Mouse (Mus musculus) midbrain, embryonic 12.5 days (tissue): ENCODE results near the gene Myh14. TPM values are rescaled to one million over a fixed set of nuclear protein-coding genes. Genes with fewer than 3 reads are reported as not detected.

Source experiments
- ATAC-seq: fragments of 200-750 bp; cut with Nextera tagmentation; 2 replicates; pipeline ENCODE4 v1.8.0; 2017; ENCODE audit warnings: low read depth, moderate TSS enrichment, moderate library complexity; ENCODE audit not compliant: low FRiP score
- H3K27ac ChIP-seq: fragments of 300-500 bp; sonication (generic); replicated peaks from 2 replicates; pipeline ENCODE4 v1.5.1; 2016; ENCODE audit warnings: mild to moderate bottlenecking
- H3K27me3 ChIP-seq: fragments of 300-500 bp; sonication (generic); 2 replicates; pipeline ENCODE4 v1.6.1; 2016; ENCODE audit warnings: mild to moderate bottlenecking
- H3K36me3 ChIP-seq: fragments of 300-500 bp; sonication (generic); 2 replicates; pipeline ENCODE4 v1.6.1; 2016
- H3K4me1 ChIP-seq: fragments of 300-500 bp; sonication (generic); 2 replicates; pipeline ENCODE4 v1.6.1; 2016
- H3K4me2 ChIP-seq: fragments of 300-500 bp; sonication (generic); replicated peaks from 2 replicates; pipeline ENCODE4 v1.6.1; 2016; ENCODE audit warnings: mild to moderate bottlenecking, moderate library complexity
- H3K4me3 ChIP-seq: fragments of 300-500 bp; sonication (generic); 2 replicates; pipeline ENCODE4 v1.5.1; 2016; ENCODE audit warnings: mild to moderate bottlenecking
- H3K9ac ChIP-seq: fragments of 300-500 bp; sonication (generic); replicated peaks from 2 replicates; pipeline ENCODE4 v1.6.1; 2016; ENCODE audit warnings: mild to moderate bottlenecking, moderate library complexity
- H3K9me3 ChIP-seq: fragments of 300-500 bp; sonication (generic); 2 replicates; pipeline ENCODE4 v1.6.1; 2016; ENCODE audit warnings: mild to moderate bottlenecking
- WGBS: fragments of 180-500 bp; shearing (Covaris S2); methylation state at CpG from one replicate; pipeline ENCODE4 v1.1.7; 2016; 5-methylcytosine and 5-hydroxymethylcytosine counted together
- polyA plus RNA-seq: library from polyadenylated mRNA; unstranded; fragments of >200 nt; fragmentation: Nextera tagmentation; extraction: Ambion mirVana; gene quantifications from 2 replicates; pipeline ENCODE4 v1.2.1, GENCODE M21; 2016

Myh14 gene
- polyA plus RNA-seq, 1 experiment from 2014 or later, result 2.3 TPM

GRCm38 (mm10) chr7:44695223-44695622, 24.6 kb upstream of the Myh14 start:
- Histone ChIP-seq H3K9me3 (no peaks in the 10 kb centered on the region), H3K4me1 (peaks cover 5% of the 10 kb centered on the region; the same call in 1 of the 2 replicates), H3K4me3 (no peak overlapping the region), H3K27me3 (peaks cover 17% of the 10 kb centered on the region), H3K4me2 (no peak overlapping the region), H3K27ac (no peak overlapping the region), H3K36me3 (no peaks in the 10 kb centered on the region), H3K9ac (no peak overlapping the region)
- 90% methylated on average over 4 of the region's 4 CpGs for WGBS
- ATAC-seq, result no peak

- H3K9me3 ChIP-seq, result no peaks in the 10 kb centered on the region
- no peak overlapping the region for H3K9ac ChIP-seq
- no peak for ATAC-seq
- H3K27me3 ChIP-seq, result peaks cover 17% of the 10 kb centered on the region
- H3K4me3 ChIP-seq, result no peak overlapping the region
- H3K27ac ChIP-seq, result no peak overlapping the region
- 79% methylated on average over 10 of the region's 10 CpGs for WGBS
- H3K4me2 ChIP-seq, result no peak overlapping the region
- no peaks in the 10 kb centered on the region for H3K36me3 ChIP-seq
- H3K4me1 ChIP-seq, result peaks cover 5% of the 10 kb centered on the region; the same call in 1 of the 2 replicates
Measured at GRCm38 (mm10) chr7:44693427-44694175, 23.0 kb upstream of the Myh14 start.

GRCm38 (mm10) chr7:44689331-44689730, 18.7 kb upstream of the Myh14 start:
- 89% methylated on average over 7 of the region's 7 CpGs for WGBS
- Histone ChIP-seq H3K36me3 (no peaks in the 10 kb centered on the region), H3K27me3 (no peaks in the 10 kb centered on the region), H3K9me3 (no peaks in the 10 kb centered on the region), H3K9ac (no peak overlapping the region), H3K4me3 (no peak overlapping the region), H3K4me1 (peaks cover 5% of the 10 kb centered on the region; the same call in 1 of the 2 replicates), H3K27ac (no peak overlapping the region), H3K4me2 (no peak overlapping the region)
- no peak for ATAC-seq

GRCm38 (mm10) chr7:44688890-44689289, 18.2 kb upstream of the Myh14 start:
- Histone ChIP-seq H3K27ac (no peak overlapping the region), H3K4me1 (peaks cover 5% of the 10 kb centered on the region; the same call in 1 of the 2 replicates), H3K9me3 (no peaks in the 10 kb centered on the region), H3K4me3 (no peak overlapping the region), H3K27me3 (no peaks in the 10 kb centered on the region), H3K36me3 (no peaks in the 10 kb centered on the region), H3K9ac (no peak overlapping the region), H3K4me2 (no peak overlapping the region)
- 68% methylated on average over 3 of the region's 3 CpGs for WGBS
- no peak for ATAC-seq

GRCm38 (mm10) chr7:44685531-44686402, 15.1 kb upstream of the Myh14 start:
- Histone ChIP-seq H3K36me3 (no peaks in the 10 kb centered on the region), H3K4me1 (peaks cover 5% of the 10 kb centered on the region; the same call in 1 of the 2 replicates), H3K4me3 (no peak overlapping the region), H3K27me3 (no peaks in the 10 kb centered on the region), H3K4me2 (no peak overlapping the region), H3K9ac (no peak overlapping the region), H3K27ac (no peak overlapping the region), H3K9me3 (0 out of 2 replicates have a peak, but pooled peaks cover 2% of the 10 kb centered on the region)
- ATAC-seq, result 0 out of 2 replicates have a peak, but pooled peaks have one; percentile 27
- WGBS, result 68% methylated on average over 16 of the region's 17 CpGs

- no peak overlapping the region for H3K4me2 ChIP-seq
- 82% methylated on average over 8 of the region's 8 CpGs for WGBS
- no peak overlapping the region for H3K4me3 ChIP-seq
Measured at GRCm38 (mm10) chr7:44683656-44684055, 13.0 kb upstream of the Myh14 start.

GRCm38 (mm10) chr7:44676611-44677010, 6.0 kb upstream of the Myh14 start:
- Histone ChIP-seq H3K36me3 (no peaks in the 10 kb centered on the region), H3K4me3 (no peak overlapping the region), H3K4me1 (peaks cover 2% of the 10 kb centered on the region), H3K9ac (no peak overlapping the region), H3K27ac (no peak overlapping the region), H3K9me3 (no peaks in the 10 kb centered on the region), H3K27me3 (0 out of 2 replicates have a peak, but pooled peaks cover 16% of the 10 kb centered on the region), H3K4me2 (no peak overlapping the region)
- ATAC-seq, result no peak
- 70% methylated on average over 2 of the region's 2 CpGs for WGBS

More at GRCm38 (mm10) chr7:44683656-44684055, 13.0 kb upstream of the Myh14 start:
- Histone ChIP-seq H3K9me3 (0 out of 2 replicates have a peak, but pooled peaks cover 2% of the 10 kb centered on the region), H3K9ac (no peak overlapping the region), H3K27me3 (no peaks in the 10 kb centered on the region), H3K4me1 (peaks cover 5% of the 10 kb centered on the region; the same call in 1 of the 2 replicates), H3K27ac (no peak overlapping the region), H3K36me3 (no peaks in the 10 kb centered on the region)
- no peak for ATAC-seq

- Histone ChIP-seq H3K4me3 (no peak overlapping the region), H3K9me3 (no peaks in the 10 kb centered on the region), H3K9ac (no peak overlapping the region), H3K4me2 (no peak overlapping the region), H3K27me3 (0 out of 2 replicates have a peak, but pooled peaks cover 16% of the 10 kb centered on the region), H3K27ac (no peak overlapping the region), H3K36me3 (no peaks in the 10 kb centered on the region), H3K4me1 (peaks cover 7% of the 10 kb centered on the region)
- 50% methylated on average over 4 of the region's 4 CpGs for WGBS
- ATAC-seq, result no peak
Measured at GRCm38 (mm10) chr7:44676126-44676525, 5.5 kb upstream of the Myh14 start.

GRCm38 (mm10) chr7:44675171-44675570, 4.5 kb upstream of the Myh14 start:
- Histone ChIP-seq H3K4me3 (no peak overlapping the region), H3K9ac (no peak overlapping the region), H3K27ac (no peak overlapping the region), H3K9me3 (no peaks in the 10 kb centered on the region), H3K27me3 (peaks cover 25% of the 10 kb centered on the region), H3K36me3 (no peaks in the 10 kb centered on the region), H3K4me2 (no peak overlapping the region), H3K4me1 (peaks cover 15% of the 10 kb centered on the region)
- no peak for ATAC-seq
- WGBS, result 74% methylated on average over 6 of the region's 6 CpGs

- no peak for ATAC-seq
- Histone ChIP-seq H3K9me3 (no peaks in the 10 kb centered on the region), H3K36me3 (no peaks in the 10 kb centered on the region), H3K4me2 (no peak overlapping the region), H3K4me1 (peaks cover 15% of the 10 kb centered on the region), H3K27ac (no peak overlapping the region), H3K27me3 (peaks cover 25% of the 10 kb centered on the region), H3K9ac (no peak overlapping the region), H3K4me3 (no peak overlapping the region)
- 71% methylated on average over 4 of the region's 4 CpGs for WGBS
Measured at GRCm38 (mm10) chr7:44674511-44674910, 3.9 kb upstream of the Myh14 start.

- ATAC-seq, result no peak
- Histone ChIP-seq H3K27me3 (peaks cover 47% of the 10 kb centered on the region), H3K4me3 (no peak overlapping the region), H3K36me3 (no peaks in the 10 kb centered on the region), H3K9me3 (no peaks in the 10 kb centered on the region), H3K27ac (no peak overlapping the region), H3K4me1 (peaks cover 15% of the 10 kb centered on the region), H3K4me2 (no peak overlapping the region), H3K9ac (no peak overlapping the region)
- WGBS, result 77% methylated on average over 5 of the region's 5 CpGs
Measured at GRCm38 (mm10) chr7:44672193-44672592, 1.6 kb upstream of the Myh14 start.

- Histone ChIP-seq H3K9ac (no peak overlapping the region), H3K36me3 (no peaks in the 10 kb centered on the region), H3K4me2 (no peak overlapping the region), H3K27me3 (peaks cover 50% of the 10 kb centered on the region), H3K9me3 (0 out of 2 replicates have a peak, but pooled peaks cover 4% of the 10 kb centered on the region), H3K27ac (no peak overlapping the region), H3K4me1 (peaks cover 15% of the 10 kb centered on the region), H3K4me3 (no peak overlapping the region)
- WGBS, result 11% methylated on average over 21 of the region's 21 CpGs
- no peak for ATAC-seq
Measured at GRCm38 (mm10) chr7:44669103-44669502, 1.5 kb downstream of the Myh14 start.
